Mouse (Mus musculus) embryonic facial prominence, embryonic 15.5 days (tissue): ENCODE results near the gene Samm50. TPM values are rescaled to one million over a fixed set of nuclear protein-coding genes. Genes with fewer than 3 reads are reported as not detected.

Source experiments
- ATAC-seq: fragments of 200-750 bp; cut with Nextera tagmentation; 2 replicates; pipeline ENCODE4 v1.8.0; 2017; ENCODE audit warnings: low read depth, moderate TSS enrichment; ENCODE audit not compliant: insufficient number of reproducible peaks, low FRiP score, low TSS enrichment
- H3K27ac ChIP-seq: fragments of 300-500 bp; sonication (generic); replicated peaks from 2 replicates; pipeline ENCODE4 v1.5.1; 2015; ENCODE audit warnings: mild to moderate bottlenecking, inconsistent platforms
- H3K27me3 ChIP-seq: fragments of 300-500 bp; sonication (generic); 2 replicates; pipeline ENCODE4 v1.6.1; 2015; ENCODE audit warnings: inconsistent platforms
- H3K36me3 ChIP-seq: fragments of 300-500 bp; sonication (generic); 2 replicates; pipeline ENCODE4 v1.6.1; 2015; ENCODE audit warnings: mild to moderate bottlenecking, inconsistent platforms
- H3K4me1 ChIP-seq: fragments of 300-500 bp; sonication (generic); 2 replicates; pipeline ENCODE4 v1.6.1; 2015; ENCODE audit warnings: inconsistent platforms
- H3K4me2 ChIP-seq: fragments of 300-500 bp; sonication (generic); replicated peaks from 2 replicates; pipeline ENCODE4 v1.6.1; 2015; ENCODE audit warnings: mild to moderate bottlenecking, inconsistent platforms
- H3K4me3 ChIP-seq: fragments of 300-500 bp; sonication (generic); replicated peaks from 2 replicates; pipeline ENCODE4 v1.5.1; 2015; ENCODE audit warnings: mild to moderate bottlenecking, inconsistent platforms
- H3K9ac ChIP-seq: fragments of 300-500 bp; sonication (generic); 2 replicates; pipeline ENCODE4 v1.6.1; 2015; ENCODE audit warnings: inconsistent platforms
- H3K9me3 ChIP-seq: fragments of 300-500 bp; sonication (generic); replicated peaks from 2 replicates; pipeline ENCODE4 v1.6.1; 2016; ENCODE audit warnings: inconsistent platforms
- WGBS: fragments of 180-500 bp; shearing (Covaris S2); methylation state at CpG from one replicate; pipeline ENCODE4 v1.1.7; 2015; 5-methylcytosine and 5-hydroxymethylcytosine counted together
- polyA plus RNA-seq: library from polyadenylated mRNA; unstranded; fragments of >200 nt; fragmentation: Nextera tagmentation; extraction: Ambion mirVana; gene quantifications from 2 replicates; pipeline ENCODE4 v1.2.1, GENCODE M21; 2015

The Samm50 gene
- polyA plus RNA-seq, 1 experiment from 2014 or later, result 96.4 TPM

GRCm38 (mm10) chr15:84238991-84239401 is 47.0 kb downstream of the Samm50 start:
- Histone ChIP-seq H3K36me3 (no peaks in the 10 kb centered on the region), H3K4me3 (no peak overlapping the region), H3K4me1 (peaks cover 19% of the 10 kb centered on the region), H3K27ac (no peak overlapping the region), H3K9ac (no peak overlapping the region), H3K27me3 (peaks cover 7% of the 10 kb centered on the region; the same call in 1 of the 2 replicates), H3K9me3 (no peaks in the 10 kb centered on the region), H3K4me2 (no peak overlapping the region; the same call in 1 of the 2 replicates)
- ATAC-seq, result no peak
- WGBS, result 22% methylated on average over 16 of the region's 16 CpGs

- peak; percentile 72 for ATAC-seq
- 10% methylated on average over 7 of the region's 7 CpGs for WGBS
- Histone ChIP-seq H3K9me3 (no peaks in the 10 kb centered on the region), H3K4me2 (no peak overlapping the region), H3K36me3 (no peaks in the 10 kb centered on the region), H3K9ac (no peak overlapping the region), H3K4me3 (no peak overlapping the region), H3K27me3 (peaks cover 7% of the 10 kb centered on the region; the same call in 1 of the 2 replicates), H3K4me1 (peaks cover 19% of the 10 kb centered on the region), H3K27ac (0 out of 2 replicates have a peak overlapping the region, but pooled peaks have one; percentile 3)
Observed at GRCm38 (mm10) chr15:84241520-84241919, 49.5 kb downstream of the Samm50 start.

- no peak overlapping the region for H3K4me3 ChIP-seq
Observed at GRCm38 (mm10) chr15:84245104-84245503, 53.1 kb downstream of the Samm50 start.

GRCm38 (mm10) chr15:84246195-84246594 is 54.2 kb downstream of the Samm50 start:
- H3K27ac ChIP-seq, result no peak overlapping the region
- no peak for ATAC-seq
- H3K4me1 ChIP-seq, result peaks cover 6% of the 10 kb centered on the region
- 92% methylated on average over 6 of the region's 6 CpGs for WGBS
- no peak overlapping the region for H3K4me3 ChIP-seq
- H3K27me3 ChIP-seq, result no peaks in the 10 kb centered on the region
- H3K36me3 ChIP-seq, result no peaks in the 10 kb centered on the region
- no peak overlapping the region for H3K4me2 ChIP-seq
- H3K9ac ChIP-seq, result no peak overlapping the region
- H3K9me3 ChIP-seq, result no peaks in the 10 kb centered on the region

More at GRCm38 (mm10) chr15:84245104-84245503, 53.1 kb downstream of the Samm50 start:
- 75% methylated on average over 7 of the region's 7 CpGs for WGBS
- Histone ChIP-seq H3K27ac (no peak overlapping the region), H3K9ac (no peak overlapping the region), H3K36me3 (no peaks in the 10 kb centered on the region), H3K4me2 (no peak overlapping the region), H3K4me1 (peaks cover 9% of the 10 kb centered on the region; the same call in 1 of the 2 replicates), H3K9me3 (no peaks in the 10 kb centered on the region), H3K27me3 (no peaks in the 10 kb centered on the region)
- no peak for ATAC-seq

GRCm38 (mm10) chr15:84247309-84247708 is 55.3 kb downstream of the Samm50 start:
- H3K27ac ChIP-seq, result no peak overlapping the region
- H3K9me3 ChIP-seq, result no peaks in the 10 kb centered on the region
- no peak for ATAC-seq
- no peak overlapping the region for H3K4me2 ChIP-seq
- H3K4me3 ChIP-seq, result no peak overlapping the region
- H3K4me1 ChIP-seq, result peaks cover 8% of the 10 kb centered on the region
- H3K36me3 ChIP-seq, result no peaks in the 10 kb centered on the region
- no peak overlapping the region for H3K9ac ChIP-seq
- H3K27me3 ChIP-seq, result no peaks in the 10 kb centered on the region
- WGBS, result 87% methylated on average over 3 of the region's 3 CpGs

GRCm38 (mm10) chr15:84251227-84251626 is 59.2 kb downstream of the Samm50 start:
- Histone ChIP-seq H3K9ac (no peak overlapping the region), H3K27ac (0 out of 2 replicates have a peak overlapping the region, but pooled peaks have one; percentile 31), H3K4me2 (no peak overlapping the region), H3K4me3 (no peak overlapping the region), H3K9me3 (no peaks in the 10 kb centered on the region), H3K36me3 (no peaks in the 10 kb centered on the region), H3K4me1 (peaks cover 22% of the 10 kb centered on the region), H3K27me3 (no peaks in the 10 kb centered on the region)
- 30% methylated on average over 13 of the region's 13 CpGs for WGBS
- peak; percentile 56 for ATAC-seq

GRCm38 (mm10) chr15:84252645-84253044 is 60.6 kb downstream of the Samm50 start:
- Histone ChIP-seq H3K4me2 (no peak overlapping the region), H3K9me3 (no peaks in the 10 kb centered on the region), H3K4me3 (no peak overlapping the region), H3K4me1 (peaks cover 22% of the 10 kb centered on the region), H3K9ac (no peak overlapping the region), H3K36me3 (no peaks in the 10 kb centered on the region), H3K27ac (no peak overlapping the region), H3K27me3 (no peaks in the 10 kb centered on the region)
- WGBS, result 90% methylated on average over 7 of the region's 7 CpGs
- ATAC-seq, result no peak

- Histone ChIP-seq H3K36me3 (no peaks in the 10 kb centered on the region), H3K9me3 (no peaks in the 10 kb centered on the region), H3K9ac (no peak overlapping the region), H3K27ac (peak overlapping the region; percentile 29; the same call in 1 of the 2 replicates), H3K4me3 (no peak overlapping the region), H3K4me1 (peaks cover 27% of the 10 kb centered on the region), H3K4me2 (no peak overlapping the region), H3K27me3 (no peaks in the 10 kb centered on the region; the same call in 1 of the 2 replicates)
- ATAC-seq, result no peak
- 31% methylated on average over 11 of the region's 11 CpGs for WGBS
Observed at GRCm38 (mm10) chr15:84253757-84254156, 61.7 kb downstream of the Samm50 start.

- Histone ChIP-seq H3K27me3 (no peaks in the 10 kb centered on the region; the same call in 1 of the 2 replicates), H3K4me2 (no peak overlapping the region), H3K27ac (peak overlapping the region; percentile 29), H3K9me3 (no peaks in the 10 kb centered on the region), H3K4me1 (peaks cover 27% of the 10 kb centered on the region), H3K9ac (no peak overlapping the region), H3K36me3 (no peaks in the 10 kb centered on the region), H3K4me3 (no peak overlapping the region)
- 63% methylated on average over 8 of the region's 8 CpGs for WGBS
- no peak for ATAC-seq
Observed at GRCm38 (mm10) chr15:84254387-84254786, 62.3 kb downstream of the Samm50 start.

GRCm38 (mm10) chr15:84256254-84256850 is 64.3 kb downstream of the Samm50 start:
- WGBS, result 56% methylated on average over 12 of the region's 12 CpGs
- Histone ChIP-seq H3K9me3 (no peaks in the 10 kb centered on the region), H3K9ac (no peak overlapping the region), H3K27me3 (no peaks in the 10 kb centered on the region; the same call in 1 of the 2 replicates), H3K36me3 (no peaks in the 10 kb centered on the region), H3K4me3 (no peak overlapping the region), H3K4me2 (no peak overlapping the region), H3K4me1 (peaks cover 35% of the 10 kb centered on the region), H3K27ac (no peak overlapping the region)
- no peak for ATAC-seq

GRCm38 (mm10) chr15:84256864-84257263 is 64.8 kb downstream of the Samm50 start:
- H3K9me3 ChIP-seq, result no peaks in the 10 kb centered on the region
- no peak overlapping the region for H3K9ac ChIP-seq
- no peaks in the 10 kb centered on the region for H3K36me3 ChIP-seq
- ATAC-seq, result no peak
- peaks cover 29% of the 10 kb centered on the region for H3K4me1 ChIP-seq
- H3K27ac ChIP-seq, result no peak overlapping the region
- no peak overlapping the region for H3K4me2 ChIP-seq
- H3K27me3 ChIP-seq, result peaks cover under 1% of the 10 kb centered on the region; the same call in 1 of the 2 replicates
- WGBS, result 91% methylated on average over 5 of the region's 5 CpGs
- no peak overlapping the region for H3K4me3 ChIP-seq
